Mouse (Mus musculus) A20 (cell line): ENCODE results near the gene Dok5.

Experiments
- DNase-seq: peaks from one replicate; pipeline ENCODE4 v3.0.0-alpha.2; 2011; ENCODE audit warnings: low read depth, low spot score

Dok5 gene

DNA sequence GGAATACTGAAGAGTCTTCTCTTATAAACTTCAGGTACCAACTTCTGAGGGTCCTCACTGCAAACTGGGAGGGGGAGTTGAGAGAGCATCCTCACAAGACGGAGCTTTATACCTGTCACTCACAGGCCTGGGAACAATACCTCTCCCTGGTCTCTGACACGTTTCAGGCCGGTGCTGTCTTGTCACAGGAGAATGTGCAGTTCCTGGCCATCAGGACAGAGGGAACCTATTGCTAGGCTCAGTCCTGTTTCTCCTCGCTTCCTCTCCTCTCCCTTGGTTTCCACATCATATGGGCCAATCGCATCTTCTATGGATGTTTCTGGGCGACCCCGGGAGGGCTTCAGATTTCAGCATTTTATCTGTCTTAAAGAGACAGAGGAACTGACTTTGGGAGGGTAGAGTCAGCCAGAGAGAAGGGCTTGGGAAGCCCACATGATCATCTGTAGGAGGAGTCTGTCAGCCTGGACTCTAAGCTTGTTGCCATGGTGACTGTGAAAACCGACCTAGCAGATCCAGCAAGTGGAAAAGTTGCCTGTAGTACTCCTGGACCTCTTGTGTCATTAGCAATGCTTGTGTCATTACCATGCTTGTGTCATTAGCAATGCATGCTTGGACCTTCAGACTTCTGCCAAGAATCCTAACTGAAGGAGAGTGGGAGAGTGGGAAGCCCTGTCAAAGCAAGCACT lies 59.9 kb downstream of the Dok5 start:
- DNase-seq: no peak

- no peak for DNase-seq
Measured at GRCm38 (mm10) chr2:170795242-170795641, 63.6 kb downstream of the Dok5 start.

DNA sequence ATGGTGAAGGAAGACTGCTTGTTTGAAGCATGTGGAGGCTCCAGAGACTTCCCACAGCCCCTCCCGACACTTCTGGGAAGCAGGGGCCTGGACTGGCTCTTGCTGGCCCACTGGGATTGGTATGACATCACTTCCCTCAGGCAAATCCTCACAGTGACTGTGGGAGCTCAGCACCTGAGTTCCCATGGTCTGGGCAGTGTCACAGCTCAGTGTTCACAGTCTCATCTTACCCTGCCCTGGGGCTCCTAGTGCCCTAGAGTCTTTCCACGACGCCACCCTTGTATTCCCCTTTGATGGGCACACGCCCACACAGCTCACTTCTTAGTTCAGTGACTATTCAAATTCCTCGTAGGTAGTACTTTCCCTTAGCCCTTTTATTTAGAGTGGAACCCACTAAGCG lies 71.4 kb downstream of the Dok5 start:
- DNase-seq: no peak

GRCm38 (mm10) chr2:170807555-170808258 lies 76.1 kb downstream of the Dok5 start:
- DNase-seq: no peak

GRCm38 (mm10) chr2:170808259-170808789 lies 76.7 kb downstream of the Dok5 start:
- no peak for DNase-seq

DNA sequence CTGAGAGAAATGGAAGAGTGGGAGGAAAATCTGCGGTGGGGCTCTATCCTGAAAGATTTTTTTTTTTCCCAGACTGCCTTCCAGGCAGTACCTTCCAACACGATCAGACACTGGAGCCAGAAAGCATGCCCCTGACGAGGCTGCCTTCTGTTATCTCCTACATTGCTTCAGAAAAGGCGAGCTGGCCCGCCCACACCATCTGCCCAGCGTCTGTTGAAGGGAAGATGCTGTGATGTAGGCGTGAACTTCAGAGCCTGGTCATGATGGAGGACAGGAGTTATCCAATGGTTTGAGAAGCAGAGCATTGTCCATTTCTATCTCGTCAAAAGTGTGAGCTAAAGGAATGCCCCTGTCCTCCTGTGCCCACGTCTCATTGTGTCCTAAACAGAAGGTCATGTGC lies 79.7 kb downstream of the Dok5 start:
- no peak for DNase-seq

DNA sequence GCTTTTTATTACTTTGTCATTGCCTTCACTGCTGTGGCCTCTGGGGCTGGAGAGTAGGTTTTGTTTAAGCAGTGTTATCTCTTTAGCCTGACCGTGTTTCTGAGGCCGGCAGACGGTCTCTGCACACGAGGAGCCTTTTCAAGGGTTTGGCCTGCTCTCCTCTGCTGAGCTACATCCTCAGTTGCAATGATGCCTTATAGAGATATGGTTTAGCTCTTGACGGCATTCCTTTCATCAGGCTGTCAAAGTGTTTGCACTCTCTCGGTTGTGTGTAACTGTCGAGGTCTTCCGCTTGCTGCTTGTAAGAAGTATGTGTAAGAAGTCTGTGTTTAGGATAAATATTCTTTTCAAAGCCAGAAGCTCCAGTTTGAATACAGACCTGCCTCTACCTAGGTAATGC lies 84.7 kb downstream of the Dok5 start:
- no peak for DNase-seq

DNA sequence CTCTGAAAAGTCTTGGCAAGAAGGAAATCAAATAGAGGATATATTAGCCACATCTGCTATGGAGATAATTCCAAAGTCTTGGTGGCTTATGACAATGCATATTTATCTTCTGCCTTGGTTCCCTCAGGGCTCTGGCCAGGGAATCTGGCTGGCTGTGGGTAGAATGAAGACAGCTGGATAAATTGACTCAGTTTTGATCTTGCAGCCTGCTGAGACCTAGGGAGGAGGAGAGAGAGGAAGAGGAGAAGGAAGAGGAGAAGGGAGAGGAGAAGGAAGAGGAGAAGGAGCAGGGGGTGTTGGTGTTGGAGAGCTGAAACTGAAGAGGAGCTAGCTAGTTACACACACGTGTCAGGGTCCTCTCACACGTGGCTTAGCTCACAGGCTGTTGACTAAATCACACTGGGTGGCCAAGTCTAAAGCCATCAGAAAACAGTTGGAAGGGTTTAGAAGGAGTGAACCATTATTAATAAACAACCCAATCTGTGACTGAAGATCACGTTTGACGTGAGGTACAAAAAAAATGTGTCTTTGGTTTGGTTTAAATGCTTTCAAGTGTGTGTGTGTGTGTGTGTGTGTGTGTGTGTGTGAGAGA lies 85.6 kb downstream of the Dok5 start:
- no peak for DNase-seq

GRCm38 (mm10) chr2:170826821-170827441 lies 95.3 kb downstream of the Dok5 start:
- no peak for DNase-seq

DNA sequence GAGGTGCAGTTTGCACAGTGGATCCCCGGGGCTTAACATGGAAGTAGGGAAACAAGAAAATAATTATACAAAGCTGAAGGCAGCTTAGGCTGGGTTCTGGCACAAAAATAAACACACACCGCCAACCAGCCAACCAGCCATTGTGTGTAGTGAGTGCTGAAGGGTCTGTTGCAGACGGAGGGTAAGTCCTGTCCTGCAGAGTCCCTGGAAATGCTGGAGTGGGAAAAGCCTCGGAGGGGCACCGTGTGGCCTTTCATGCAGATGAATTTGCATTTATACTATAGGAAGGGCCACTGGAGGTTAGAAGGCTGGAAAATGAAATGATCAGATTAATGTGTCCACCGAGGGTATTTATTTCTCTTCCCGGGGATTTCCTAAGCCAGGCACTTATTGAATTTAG lies 97.2 kb downstream of the Dok5 start:
- no peak for DNase-seq

DNA sequence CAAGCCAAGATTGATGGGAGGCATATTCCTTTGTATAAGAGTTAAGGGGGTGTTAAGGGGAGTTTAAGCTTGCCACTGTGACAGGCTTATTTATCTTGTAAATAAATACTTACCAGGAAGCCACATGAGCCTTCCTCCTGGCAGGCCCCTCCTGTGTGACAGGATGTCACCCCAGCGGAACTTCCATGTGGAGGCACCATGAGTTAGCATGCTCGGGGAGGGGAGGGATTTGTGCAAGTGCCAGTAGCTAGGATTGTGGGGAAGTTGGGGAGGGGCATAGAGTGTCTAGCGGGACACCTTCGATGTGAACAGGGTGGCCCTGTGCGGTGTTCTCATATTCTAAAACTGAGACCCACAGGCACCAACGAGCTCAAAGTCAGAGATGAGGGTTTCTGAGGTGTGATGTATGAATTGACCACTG lies 97.6 kb downstream of the Dok5 start:
- no peak for DNase-seq

DNA sequence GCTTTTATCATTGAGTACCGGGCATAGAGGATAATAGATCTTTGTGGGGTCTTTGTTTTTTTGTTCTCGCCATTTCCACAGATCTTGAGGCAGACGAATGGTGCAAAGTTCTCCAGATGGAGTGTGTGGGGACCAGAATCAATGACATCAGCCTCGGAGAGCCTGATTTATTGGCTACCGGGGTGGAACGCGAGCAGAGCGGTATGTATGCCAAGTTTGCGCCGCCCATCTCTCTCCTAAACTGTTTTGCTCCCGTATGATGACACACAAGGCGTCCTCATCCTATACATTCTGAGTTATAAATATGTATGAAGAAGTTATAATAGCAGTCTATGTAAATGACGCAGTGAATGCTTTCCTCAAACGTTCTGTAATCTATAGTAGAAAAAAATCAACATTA lies 98.4 kb downstream of the Dok5 start:
- no peak for DNase-seq

GRCm38 (mm10) chr2:170836862-170837261 lies 105.3 kb downstream of the Dok5 start:
- DNase-seq: no peak

DNA sequence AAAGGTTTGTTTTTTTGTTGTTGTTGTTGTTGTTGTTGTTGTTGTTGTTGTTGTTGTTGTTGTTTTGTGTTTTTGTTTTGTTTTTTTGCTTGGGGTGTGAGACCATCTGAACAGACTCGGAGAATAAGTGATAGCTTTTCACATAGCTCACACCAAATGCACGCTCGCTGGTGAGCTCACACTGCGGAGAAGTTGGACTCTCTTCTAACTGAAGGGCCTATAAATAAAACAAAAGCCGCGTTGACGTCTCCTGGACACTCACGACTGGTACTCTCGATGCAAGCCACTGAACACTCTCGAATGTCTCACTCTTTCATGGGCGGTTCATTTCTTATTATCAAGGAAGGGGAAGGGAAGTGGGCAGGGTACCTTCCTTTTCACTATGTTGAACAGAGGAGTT lies 105.8 kb downstream of the Dok5 start:
- no peak for DNase-seq

DNA sequence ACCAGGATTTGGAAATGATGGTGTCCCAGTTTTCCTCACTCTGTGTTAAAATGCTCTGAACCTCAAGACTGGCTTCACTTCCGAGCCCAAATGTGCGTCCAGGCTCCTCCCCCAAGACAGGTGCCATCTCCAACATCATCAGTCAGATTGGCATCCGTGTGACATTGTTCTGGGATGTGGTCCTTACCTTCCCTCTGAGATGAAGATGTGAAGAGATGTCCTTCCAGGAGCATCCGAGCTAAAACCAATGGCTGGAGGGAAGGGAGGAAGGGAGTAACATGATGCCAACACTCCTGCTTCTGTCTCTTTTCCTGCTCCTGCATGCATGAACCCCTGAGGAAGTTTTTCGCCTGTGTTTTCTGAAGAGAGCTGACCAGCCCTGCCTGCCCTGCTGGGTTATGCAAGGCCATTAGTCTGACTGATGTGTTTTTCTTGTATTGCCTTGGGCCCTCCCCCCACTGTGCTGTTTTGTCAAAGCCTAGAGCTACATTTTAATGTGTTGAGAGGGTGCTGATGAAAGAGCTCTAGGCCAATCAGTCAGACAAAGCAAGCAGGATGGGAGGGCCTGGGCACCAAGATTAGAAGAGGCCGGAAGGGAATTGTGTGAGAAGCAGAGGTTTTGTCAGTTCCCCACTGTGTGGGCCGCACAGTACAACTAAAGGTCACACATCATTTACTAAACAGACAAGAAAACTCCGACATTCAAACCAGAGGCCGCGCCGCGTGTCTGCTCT lies 106.4 kb downstream of the Dok5 start:
- DNase-seq: no peak

- DNase-seq: no peak
Measured at GRCm38 (mm10) chr2:170841441-170841965, 109.9 kb downstream of the Dok5 start.

DNA sequence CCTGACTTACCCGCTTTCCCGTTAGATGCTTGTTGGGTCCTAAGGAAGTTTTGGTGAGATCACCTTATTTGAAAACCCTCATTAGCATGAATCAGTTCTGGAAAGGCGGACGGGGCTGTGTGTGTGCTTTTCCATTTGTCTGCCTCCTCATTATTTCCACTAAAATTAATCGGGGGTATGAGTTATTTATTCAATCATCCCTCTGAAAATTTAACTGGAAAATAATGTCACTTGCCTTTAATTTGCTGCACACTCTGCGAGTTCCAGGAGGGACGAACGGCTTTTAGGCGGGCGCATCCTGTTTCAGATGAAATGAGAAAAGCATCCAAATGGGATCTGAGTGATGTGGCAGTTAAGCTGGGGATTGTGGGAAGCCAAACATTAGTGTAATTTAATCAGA lies 113.9 kb downstream of the Dok5 start:
- DNase-seq: no peak

- DNase-seq: no peak
Measured at GRCm38 (mm10) chr2:170850058-170850457, 118.5 kb downstream of the Dok5 start.

- no peak for DNase-seq
Measured at GRCm38 (mm10) chr2:170852337-170852736, 120.7 kb downstream of the Dok5 start.

DNA sequence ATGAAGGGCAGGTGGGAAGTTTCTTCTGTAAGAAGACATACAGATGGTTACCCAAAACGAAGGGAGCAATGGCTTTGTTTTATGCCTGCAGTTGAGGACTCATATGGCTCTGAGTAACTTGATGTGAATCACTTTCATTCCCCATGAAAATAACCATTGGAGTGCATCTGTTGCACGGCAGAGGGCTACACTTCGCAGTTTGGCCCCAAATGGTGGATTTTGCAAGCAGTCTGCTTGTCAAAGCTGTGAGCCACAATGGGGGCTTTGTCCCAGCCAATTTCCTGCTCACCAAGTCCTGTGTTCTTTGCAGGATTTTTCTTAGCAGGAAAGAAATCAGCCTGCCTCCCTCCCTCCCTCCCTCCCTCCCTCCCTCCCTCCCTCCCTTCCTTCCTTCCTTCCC lies 123.6 kb downstream of the Dok5 start:
- DNase-seq: no peak

DNA sequence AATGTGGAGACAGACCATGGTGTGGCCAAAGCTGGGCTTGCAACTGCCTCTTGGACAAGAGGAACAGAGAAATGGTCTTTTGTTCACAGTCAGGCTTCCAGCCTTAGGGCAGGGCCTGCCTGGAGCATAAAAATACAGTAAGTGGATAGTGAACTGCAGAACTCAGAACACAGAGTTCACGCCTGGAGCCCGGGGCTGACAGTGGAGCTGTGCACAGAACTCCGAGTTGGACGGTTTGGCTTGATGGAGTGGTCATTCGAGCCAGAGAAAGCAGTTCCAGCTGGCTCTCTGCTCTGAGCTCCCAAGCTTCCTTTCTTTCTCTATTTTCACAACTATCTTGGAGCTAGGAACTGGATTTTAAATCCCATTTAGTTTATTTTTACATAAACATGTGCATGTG lies 124.5 kb downstream of the Dok5 start:
- DNase-seq: no peak
